Mouse (Mus musculus) spleen, postnatal 14 days (tissue): Measurements from ENCODE around the gene Tia1.

ENCODE experiments used
- DNase-seq, 2 experiments: peaks; one replicate each; pipeline ENCODE4 v3.0.0; 2021 to 2022; ENCODE audit warnings: low spot score in 2 of 2

The Tia1 gene

GRCm38 (mm10) chr6:86431531-86431930 is 27.5 kb downstream of the Tia1 start:
- DNase-seq: no peak

GRCm38 (mm10) chr6:86433696-86434095 is 29.7 kb downstream of the Tia1 start:
- no peak for DNase-seq

GRCm38 (mm10) chr6:86437711-86438110 is 33.7 kb downstream of the Tia1 start:
- peak in 1 of 2 experiments; percentile 50 for DNase-seq

- peak; percentile 80 to 86 for DNase-seq
These were observed 34.5 kb downstream of the Tia1 start, which contains the start of gene C87436 for GRCm38 (mm10) chr6:86438272-86439118. Gene C87436, plus strand, starts transcription at chr6:86438374.

GRCm38 (mm10) chr6:86439119-86439496 is 35.1 kb downstream of the Tia1 start:
- no peak for DNase-seq

- no peak for DNase-seq
These were observed 35.5 kb downstream of the Tia1 start for GRCm38 (mm10) chr6:86439531-86439930.

GRCm38 (mm10) chr6:86441571-86441970 is 37.6 kb downstream of the Tia1 start:
- DNase-seq: no peak

GRCm38 (mm10) chr6:86445551-86445950 is 41.5 kb downstream of the Tia1 start:
- no peak for DNase-seq

- DNase-seq: no peak
These were observed 43.0 kb downstream of the Tia1 start for GRCm38 (mm10) chr6:86446927-86447568.

- DNase-seq: no peak
These were observed 52.7 kb downstream of the Tia1 start for GRCm38 (mm10) chr6:86456727-86457126.

GRCm38 (mm10) chr6:86463079-86463478 is 59.1 kb downstream of the Tia1 start:
- DNase-seq: no peak

GRCm38 (mm10) chr6:86471317-86471716 is 67.3 kb downstream of the Tia1 start:
- no peak for DNase-seq

- DNase-seq: no peak
These were observed 67.7 kb downstream of the Tia1 start for GRCm38 (mm10) chr6:86471760-86472099.

- DNase-seq: peak; percentile 99 to 100
These were observed 68.3 kb downstream of the Tia1 start for GRCm38 (mm10) chr6:86472100-86472955.

GRCm38 (mm10) chr6:86473077-86473476 is 69.1 kb downstream of the Tia1 start:
- no peak for DNase-seq

- DNase-seq: no peak
These were observed 70.1 kb downstream of the Tia1 start for GRCm38 (mm10) chr6:86474072-86474471.

GRCm38 (mm10) chr6:86474646-86475181 is 70.7 kb downstream of the Tia1 start:
- no peak for DNase-seq

- no peak for DNase-seq
These were observed 71.6 kb downstream of the Tia1 start for GRCm38 (mm10) chr6:86475462-86476167.

- no peak for DNase-seq
These were observed 72.9 kb downstream of the Tia1 start for GRCm38 (mm10) chr6:86476931-86477330.

GRCm38 (mm10) chr6:86479311-86479710 is 75.3 kb downstream of the Tia1 start:
- DNase-seq: no peak

GRCm38 (mm10) chr6:86479816-86480188 is 75.8 kb downstream of the Tia1 start:
- DNase-seq: no peak
